Mouse (Mus musculus) lung, adult 2 months (tissue): Measurements from ENCODE around the gene Matn3.

Experiments
- CTCF ChIP-seq: fragments of 200-500 bp; IDR thresholded peaks from 2 replicates; pipeline ENCODE4 v1.5.1; 2011; ENCODE audit warnings: mild to moderate bottlenecking, low read length, control low read depth; ENCODE audit not compliant: insufficient read depth
- POLR2A ChIP-seq: fragments of 200-500 bp; IDR thresholded peaks from 2 replicates; pipeline ENCODE4 v1.6.1; 2011; ENCODE audit warnings: low read depth, mild to moderate bottlenecking, control low read depth, low read length, borderline replicate concordance; ENCODE audit errors: extremely low read depth

- no peak for TF ChIP-seq CTCF
- no peak for TF ChIP-seq POLR2A
Measured at GRCm38 (mm10) chr12:8953136-8953535, 5.4 kb downstream of the Matn3 start.
